Mouse (Mus musculus) C2C12 (cell line): ENCODE measurements around the gene Slc39a13.

Experiments used
- CEBPB ChIP-seq: IDR thresholded peaks from one replicate; pipeline ENCODE4 v1.6.1; 2011; ENCODE audit warnings: low read depth, mild to moderate bottlenecking, control low read depth, moderate library complexity
- CTCF ChIP-seq: IDR thresholded peaks from one replicate; pipeline ENCODE4 v1.5.1; 2011; ENCODE audit not compliant: control insufficient read depth, insufficient read depth, insufficient read length
- MAX ChIP-seq: IDR thresholded peaks from one replicate; pipeline ENCODE4 v1.6.1; 2011; ENCODE audit warnings: mild to moderate bottlenecking, control low read depth
- MYOD1 ChIP-seq: IDR thresholded peaks from one replicate; pipeline ENCODE4 v1.6.1; 2011; ENCODE audit warnings: low read depth; ENCODE audit not compliant: control insufficient read depth, insufficient read length
- MYOG ChIP-seq: IDR thresholded peaks from one replicate; pipeline ENCODE4 v1.6.1; 2011; ENCODE audit not compliant: control insufficient read depth, insufficient read length; ENCODE audit errors: extremely low read depth
- USF1 ChIP-seq: IDR thresholded peaks from one replicate; pipeline ENCODE4 v1.6.1; 2011; ENCODE audit warnings: low read depth, mild to moderate bottlenecking, control low read depth, moderate library complexity

DNA sequence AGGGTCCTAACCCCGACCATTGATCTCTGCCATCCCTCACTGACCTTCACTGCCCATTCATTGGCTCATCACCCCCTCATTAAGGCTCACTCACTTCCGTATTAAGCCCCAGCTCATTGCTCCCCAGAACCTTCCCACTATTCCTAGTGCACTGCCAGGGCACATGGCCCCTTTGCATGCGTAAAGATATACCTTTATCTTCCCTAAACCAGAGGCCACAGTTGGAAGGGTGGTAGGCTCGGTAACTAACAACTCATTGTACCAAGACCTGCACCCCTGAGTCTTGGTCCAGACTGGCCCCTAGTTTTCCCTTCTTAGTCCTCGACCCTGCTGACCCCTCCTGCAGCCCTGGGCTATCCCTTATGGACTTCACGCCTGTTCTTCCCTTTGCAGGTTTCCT, 43.6 kb upstream of the Slc39a13 start:
- TF ChIP-seq CTCF (no peak), USF1 (no peak), MYOD1 (no peak), CEBPB (no peak), MAX (no peak), MYOG (no peak)
